Mouse (Mus musculus) myocyte (in vitro differentiated cells): ENCODE measurements around the gene Napepld.
A peak's percentile ranks its signal among the peaks of the same experiment; 100 is the strongest.

Source experiments
- E2F4 ChIP-seq: IDR thresholded peaks from one replicate; pipeline ENCODE4 v1.6.1; 2011; ENCODE audit warnings: mild to moderate bottlenecking, control low read depth, moderate library complexity; ENCODE audit not compliant: insufficient read depth
- MAX ChIP-seq: IDR thresholded peaks from one replicate; pipeline ENCODE4 v1.6.1; 2011; ENCODE audit warnings: low read depth, mild to moderate bottlenecking, control low read depth
- POLR2A ChIP-seq: IDR thresholded peaks from one replicate; pipeline ENCODE4 v1.6.1; 2011; ENCODE audit warnings: low read depth, mild to moderate bottlenecking, control low read depth, moderate library complexity; ENCODE audit not compliant: insufficient read length
- SRF ChIP-seq: IDR thresholded peaks from one replicate; pipeline ENCODE4 v1.6.1; 2011; ENCODE audit warnings: low read depth; ENCODE audit not compliant: control insufficient read depth, insufficient read length
- USF1 ChIP-seq: IDR thresholded peaks from one replicate; pipeline ENCODE4 v1.6.1; 2011; ENCODE audit warnings: low read depth, mild to moderate bottlenecking, control low read depth, moderate library complexity

GRCm38 (mm10) chr5:21645439-21646132 lies 55.6 kb downstream of the Napepld start, which contains the start of the genes Fbxl13 and Armc10:
- TF ChIP-seq POLR2A = peak; percentile 52
- no peak for TF ChIP-seq SRF
- no peak for TF ChIP-seq USF1
- no peak for TF ChIP-seq E2F4
- no peak for TF ChIP-seq MAX
